Mouse (Mus musculus) testis, adult 2 months (tissue): ENCODE measurements around the gene Ankrd33b.

Source experiments
- CTCF ChIP-seq: fragments of 200-500 bp; IDR thresholded peaks from 2 replicates; pipeline ENCODE4 v1.5.1; 2012; ENCODE audit warnings: low read depth, mild to moderate bottlenecking, inconsistent platforms, low read length, moderate library complexity; ENCODE audit not compliant: control insufficient read depth, insufficient read depth, insufficient replicate concordance
- POLR2A ChIP-seq: fragments of 200-500 bp; IDR thresholded peaks from 2 replicates; pipeline ENCODE4 v1.6.1; 2012; ENCODE audit warnings: low read depth, mild to moderate bottlenecking, inconsistent platforms, low read length, moderate library complexity; ENCODE audit not compliant: control insufficient read depth

GRCm38 (mm10) chr15:31361259-31361853 is 6.2 kb downstream of the Ankrd33b start:
- TF ChIP-seq CTCF (no peak), POLR2A (no peak)
